Mouse (Mus musculus) G1E (cell line): ENCODE data around the gene Casr.

Experiments used
- CTCF ChIP-seq: IDR thresholded peaks from 2 replicates; pipeline ENCODE4 v1.5.1; 2012; ENCODE audit warnings: low read depth, low read length, inconsistent platforms, mixed read lengths
- GATA1 ChIP-seq: IDR thresholded peaks from 2 replicates; pipeline ENCODE4 v1.6.1; 2012; ENCODE audit warnings: borderline replicate concordance, low read length, inconsistent platforms, mixed read lengths
- GATA2 ChIP-seq: IDR thresholded peaks from 2 replicates; pipeline ENCODE4 v1.6.1; 2012; ENCODE audit warnings: low read depth, low read length, inconsistent platforms, borderline replicate concordance
- TAL1 ChIP-seq: conservative IDR thresholded peaks from 2 replicates; pipeline ENCODE4 v1.6.1; 2012; ENCODE audit warnings: low read depth, low read length, inconsistent platforms, mixed read lengths

- TF ChIP-seq CTCF, result no peak
- no peak for TF ChIP-seq GATA1
- no peak for TF ChIP-seq GATA2
- no peak for TF ChIP-seq TAL1
These were observed 34.9 kb upstream of the Casr start for GRCm38 (mm10) chr16:36596671-36597410.
